Mouse (Mus musculus): ENCODE measurements around the gene Mea1. TPM values are rescaled to one million over a fixed set of nuclear protein-coding genes. Genes with fewer than 3 reads are reported as not detected.

Mea1 gene
- polyA plus RNA-seq, 1 experiment from 2014 or later = 148 TPM

DNA sequence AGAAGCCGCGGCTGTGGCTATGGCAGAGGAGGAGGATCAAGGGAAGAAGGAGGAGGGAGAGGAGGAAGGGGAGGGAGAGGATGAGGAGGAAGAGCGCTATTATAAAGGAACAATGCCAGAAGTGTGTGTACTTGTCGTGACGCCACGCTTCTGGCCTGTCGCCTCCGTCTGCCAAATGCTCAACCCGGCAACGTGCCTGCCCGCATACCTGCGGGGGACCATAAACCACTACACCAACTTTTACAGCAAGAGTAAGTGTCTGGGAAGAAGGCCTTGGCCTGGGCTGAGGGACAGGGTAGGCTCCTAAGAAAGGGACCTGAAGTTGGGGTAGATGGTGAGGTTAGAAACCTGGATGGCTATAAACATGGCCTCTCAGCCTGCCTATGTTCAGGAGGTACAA is 16.6 kb upstream of the Mea1 start:
- H3K4me1 ChIP-seq (ENCODE audit: control insufficient read depth, insufficient read depth, low read length) = no peaks in the 10 kb centered on the region
- WGBS = 89% methylated on average over 12 of the region's 12 CpGs
- H3K9ac ChIP-seq (ENCODE audit: low read length) = no peak overlapping the region
- peaks cover 52% of the 10 kb centered on the region for H3K36me3 ChIP-seq (ENCODE audit: control insufficient read depth, insufficient read depth, low read length)
- H3K4me2 ChIP-seq (ENCODE audit: low read depth, low read length) = no peak overlapping the region
- no peak overlapping the region for H3K4me3 ChIP-seq (replicated peaks; ENCODE audit: low read length)
- no peaks in the 10 kb centered on the region for H3K9me3 ChIP-seq (replicated peaks; ENCODE audit: control insufficient read depth, low read length)
- no peak for ATAC-seq (ENCODE audit: insufficient read depth, low FRiP score)
- no peaks in the 10 kb centered on the region for H3K27me3 ChIP-seq (ENCODE audit: control insufficient read depth, insufficient read depth, low read length)
- H3K27ac ChIP-seq (ENCODE audit: low read length) = no peak overlapping the region

- Histone ChIP-seq H3K36me3 (ENCODE audit: control insufficient read depth, insufficient read depth, low read length) (peaks cover 49% of the 10 kb centered on the region), H3K27ac (ENCODE audit: low read length) (no peak overlapping the region), H3K9me3 (replicated peaks; ENCODE audit: control insufficient read depth, low read length) (no peaks in the 10 kb centered on the region), H3K4me3 (replicated peaks; ENCODE audit: low read length) (no peak overlapping the region), H3K27me3 (ENCODE audit: control insufficient read depth, insufficient read depth, low read length) (no peaks in the 10 kb centered on the region), H3K9ac (ENCODE audit: low read length) (no peak overlapping the region), H3K4me2 (ENCODE audit: low read depth, low read length) (no peak overlapping the region), H3K4me1 (ENCODE audit: control insufficient read depth, insufficient read depth, low read length) (no peaks in the 10 kb centered on the region)
- WGBS = 87% methylated on average over 5 of the region's 5 CpGs
- ATAC-seq (ENCODE audit: insufficient read depth, low FRiP score) = no peak
Measured at GRCm38 (mm10) chr17:46662730-46663129, 15.9 kb upstream of the Mea1 start.

DNA sequence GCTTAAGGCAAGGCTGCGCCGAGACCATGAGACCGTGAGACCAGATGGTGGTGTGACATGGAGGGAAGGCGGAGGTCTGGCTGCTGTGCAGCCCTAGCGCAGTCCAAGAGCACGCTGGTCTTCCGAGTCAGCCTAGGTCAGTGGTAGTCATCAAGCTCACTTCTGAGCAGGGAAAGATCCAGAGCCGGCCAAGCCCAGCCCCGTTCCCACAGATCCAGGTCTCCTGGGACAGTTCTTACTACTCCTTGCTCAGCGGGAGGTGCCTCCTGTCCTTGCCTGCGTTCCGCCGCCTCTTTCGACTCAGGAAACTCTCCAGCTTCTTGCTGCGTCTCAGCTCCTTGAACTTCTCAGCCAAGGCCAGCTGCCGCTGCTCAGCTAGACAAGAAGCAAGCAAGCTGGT is 10.9 kb upstream of the Mea1 start:
- no peak overlapping the region for H3K4me3 ChIP-seq (replicated peaks; ENCODE audit: low read length)
- no peaks in the 10 kb centered on the region for H3K27me3 ChIP-seq (ENCODE audit: control insufficient read depth, insufficient read depth, low read length)
- no peak for ATAC-seq (ENCODE audit: insufficient read depth, low FRiP score)
- 83% methylated on average over 16 of the region's 16 CpGs for WGBS
- H3K9me3 ChIP-seq (replicated peaks; ENCODE audit: control insufficient read depth, low read length) = no peaks in the 10 kb centered on the region
- H3K9ac ChIP-seq (ENCODE audit: low read length) = no peak overlapping the region
- H3K36me3 ChIP-seq (ENCODE audit: control insufficient read depth, insufficient read depth, low read length) = peaks cover 22% of the 10 kb centered on the region
- H3K4me1 ChIP-seq (ENCODE audit: control insufficient read depth, insufficient read depth, low read length) = no peaks in the 10 kb centered on the region
- no peak overlapping the region for H3K27ac ChIP-seq (ENCODE audit: low read length)
- H3K4me2 ChIP-seq (ENCODE audit: low read depth, low read length) = no peak overlapping the region

- 95% methylated on average over 10 of the region's 10 CpGs for WGBS
- Histone ChIP-seq H3K4me2 (ENCODE audit: low read depth, low read length) (no peak overlapping the region), H3K9ac (ENCODE audit: low read length) (no peak overlapping the region), H3K9me3 (replicated peaks; ENCODE audit: control insufficient read depth, low read length) (no peaks in the 10 kb centered on the region), H3K4me3 (replicated peaks; ENCODE audit: low read length) (no peak overlapping the region), H3K4me1 (ENCODE audit: control insufficient read depth, insufficient read depth, low read length) (peaks cover 13% of the 10 kb centered on the region), H3K36me3 (ENCODE audit: control insufficient read depth, insufficient read depth, low read length) (peaks cover 12% of the 10 kb centered on the region), H3K27me3 (ENCODE audit: control insufficient read depth, insufficient read depth, low read length) (no peaks in the 10 kb centered on the region), H3K27ac (ENCODE audit: low read length) (no peak overlapping the region)
- no peak for ATAC-seq (ENCODE audit: insufficient read depth, low FRiP score)
Measured at GRCm38 (mm10) chr17:46669911-46670310, 8.7 kb upstream of the Mea1 start.

DNA sequence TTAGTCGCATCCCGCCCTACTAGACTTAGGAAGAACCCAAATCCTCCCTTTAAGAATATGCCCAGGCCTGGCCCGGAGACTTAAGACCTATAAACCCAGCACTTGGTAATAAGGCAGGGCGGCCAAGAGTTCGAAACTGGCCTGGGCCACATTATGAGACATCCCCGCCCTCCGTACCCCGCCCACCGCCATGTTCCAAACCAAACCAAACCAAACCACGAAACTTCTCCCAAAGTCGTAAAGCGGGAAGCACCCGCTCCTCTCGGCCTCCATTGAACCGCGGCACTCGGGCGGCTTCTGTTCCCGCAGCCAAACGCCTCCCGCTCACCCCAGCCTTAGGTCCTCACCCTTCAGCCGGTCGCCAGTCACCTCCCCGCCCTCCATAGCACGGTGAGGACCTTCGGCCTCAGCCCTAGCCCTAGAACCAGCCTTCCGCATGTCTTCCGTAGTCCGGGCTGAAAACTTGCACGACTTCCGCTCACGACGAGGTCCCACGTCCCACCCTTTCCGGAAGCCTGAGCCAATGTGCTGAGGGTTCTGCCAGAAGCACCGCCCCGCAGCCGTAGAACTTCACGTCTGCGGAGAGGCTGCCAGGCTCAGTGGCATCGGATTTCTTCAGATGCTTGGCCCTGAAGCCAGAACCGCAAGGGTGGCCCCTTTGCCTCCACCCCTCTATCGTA is 4.6 kb upstream of the Mea1 start, which contains the start of gene Rrp36:
Rrp36 (minus strand) TSS at position 503 of the 680 bp plus-strand sequence.
- H3K9me3 ChIP-seq (replicated peaks; ENCODE audit: control insufficient read depth, low read length) = no peaks in the 10 kb centered on the region
- peaks cover 18% of the 10 kb centered on the region for H3K4me1 ChIP-seq (ENCODE audit: control insufficient read depth, insufficient read depth, low read length)
- WGBS = under 1% methylated on average over 43 of the region's 43 CpGs
- peak; percentile 94 for ATAC-seq (ENCODE audit: insufficient read depth, low FRiP score)
- peak within 1 kb of the TSS; percentile 60 for H3K4me3 ChIP-seq (replicated peaks; ENCODE audit: low read length)
- peaks cover 24% of the 10 kb centered on the region for H3K36me3 ChIP-seq (ENCODE audit: control insufficient read depth, insufficient read depth, low read length)
- peak within 1 kb of the TSS; percentile 75 for H3K9ac ChIP-seq (ENCODE audit: low read length)
- peak within 1 kb of the TSS; percentile 77 for H3K27ac ChIP-seq (ENCODE audit: low read length)
- no peaks in the 10 kb centered on the region for H3K27me3 ChIP-seq (ENCODE audit: control insufficient read depth, insufficient read depth, low read length)
- peak within 1 kb of the TSS; percentile 67 for H3K4me2 ChIP-seq (ENCODE audit: low read depth, low read length)

- H3K4me2 ChIP-seq (ENCODE audit: low read depth, low read length) = peak overlapping the region; percentile 67
- peak overlapping the region; percentile 60 for H3K4me3 ChIP-seq (replicated peaks; ENCODE audit: low read length)
- no peaks in the 10 kb centered on the region for H3K27me3 ChIP-seq (ENCODE audit: control insufficient read depth, insufficient read depth, low read length)
- H3K9me3 ChIP-seq (replicated peaks; ENCODE audit: control insufficient read depth, low read length) = no peaks in the 10 kb centered on the region
- peak; percentile 12; the same call in 1 of the 2 replicates for ATAC-seq (ENCODE audit: insufficient read depth, low FRiP score)
- peaks cover 25% of the 10 kb centered on the region for H3K4me1 ChIP-seq (ENCODE audit: control insufficient read depth, insufficient read depth, low read length)
- H3K36me3 ChIP-seq (ENCODE audit: control insufficient read depth, insufficient read depth, low read length) = peaks cover 18% of the 10 kb centered on the region
- H3K9ac ChIP-seq (ENCODE audit: low read length) = peak overlapping the region; percentile 75
- WGBS = 21% methylated on average over 15 of the region's 15 CpGs
- H3K27ac ChIP-seq (ENCODE audit: low read length) = peak overlapping the region; percentile 77
Measured at GRCm38 (mm10) chr17:46674530-46675283, 3.9 kb upstream of the Mea1 start.

DNA sequence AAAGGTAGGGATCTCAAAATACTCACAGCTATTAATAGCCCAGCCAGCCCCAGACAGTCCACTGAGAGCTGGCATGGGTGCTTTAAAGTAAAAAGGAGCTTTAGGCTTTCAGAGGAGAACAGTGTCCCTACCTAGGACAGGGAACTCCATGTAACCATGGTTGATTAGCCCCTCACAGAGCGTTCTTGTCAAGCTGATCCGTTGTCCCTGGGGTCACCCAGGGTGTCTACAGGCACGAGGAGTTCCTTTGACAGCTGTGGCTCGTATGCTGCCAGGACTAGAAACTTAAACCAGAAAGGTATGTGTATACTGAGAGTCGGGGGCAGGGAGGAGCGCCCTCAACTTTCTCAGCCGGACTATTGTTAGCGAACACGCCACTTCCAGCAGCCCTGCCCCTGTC is 318 bp downstream of the Mea1 start:
- WGBS = 31% methylated on average over 9 of the region's 9 CpGs
- Histone ChIP-seq H3K9ac (ENCODE audit: low read length) (peak overlapping the region; percentile 72), H3K36me3 (ENCODE audit: control insufficient read depth, insufficient read depth, low read length) (peaks cover 15% of the 10 kb centered on the region; the same call in 1 of the 2 replicates), H3K4me2 (ENCODE audit: low read depth, low read length) (peak overlapping the region; percentile 63), H3K9me3 (replicated peaks; ENCODE audit: control insufficient read depth, low read length) (no peaks in the 10 kb centered on the region), H3K27ac (ENCODE audit: low read length) (peak overlapping the region; percentile 88; the same call in 1 of the 2 replicates), H3K4me1 (ENCODE audit: control insufficient read depth, insufficient read depth, low read length) (peaks cover 25% of the 10 kb centered on the region), H3K27me3 (ENCODE audit: control insufficient read depth, insufficient read depth, low read length) (no peaks in the 10 kb centered on the region), H3K4me3 (replicated peaks; ENCODE audit: low read length) (peak overlapping the region; percentile 69)
- ATAC-seq (ENCODE audit: insufficient read depth, low FRiP score) = no peak

GRCm38 (mm10) chr17:46679843-46680759 is 1.5 kb downstream of the Mea1 start:
- H3K4me2 ChIP-seq (ENCODE audit: low read depth, low read length) = peak overlapping the region; percentile 63
- H3K27ac ChIP-seq (ENCODE audit: low read length) = peak overlapping the region; percentile 88
- peaks cover 24% of the 10 kb centered on the region for H3K36me3 ChIP-seq (ENCODE audit: control insufficient read depth, insufficient read depth, low read length)
- under 1% methylated on average over 34 of the region's 34 CpGs for WGBS
- peak overlapping the region; percentile 69 for H3K4me3 ChIP-seq (replicated peaks; ENCODE audit: low read length)
- H3K27me3 ChIP-seq (ENCODE audit: control insufficient read depth, insufficient read depth, low read length) = no peaks in the 10 kb centered on the region
- H3K9me3 ChIP-seq (replicated peaks; ENCODE audit: control insufficient read depth, low read length) = no peaks in the 10 kb centered on the region
- ATAC-seq (ENCODE audit: insufficient read depth, low FRiP score) = no peak
- H3K4me1 ChIP-seq (ENCODE audit: control insufficient read depth, insufficient read depth, low read length) = peaks cover 18% of the 10 kb centered on the region
- peak overlapping the region; percentile 72 for H3K9ac ChIP-seq (ENCODE audit: low read length)
